Mouse (Mus musculus) layer of hippocampus, postnatal 36 days (tissue): Measurements from ENCODE around the gene E330017A01Rik. TPM values are rescaled to one million over a fixed set of nuclear protein-coding genes. Genes with fewer than 3 reads are reported as not detected.

ENCODE experiments used
- DNase-seq, 2 experiments: peaks; one replicate each; pipeline ENCODE4 v3.0.0; 2022
- total RNA-seq, 2 experiments: library from RNA; stranded (reverse); gene quantifications; 2 replicates each; pipeline ENCODE4 v1.2.3; 2021

The E330017A01Rik gene
- total RNA-seq, 2 experiments from 2014 or later, result not detected

DNA sequence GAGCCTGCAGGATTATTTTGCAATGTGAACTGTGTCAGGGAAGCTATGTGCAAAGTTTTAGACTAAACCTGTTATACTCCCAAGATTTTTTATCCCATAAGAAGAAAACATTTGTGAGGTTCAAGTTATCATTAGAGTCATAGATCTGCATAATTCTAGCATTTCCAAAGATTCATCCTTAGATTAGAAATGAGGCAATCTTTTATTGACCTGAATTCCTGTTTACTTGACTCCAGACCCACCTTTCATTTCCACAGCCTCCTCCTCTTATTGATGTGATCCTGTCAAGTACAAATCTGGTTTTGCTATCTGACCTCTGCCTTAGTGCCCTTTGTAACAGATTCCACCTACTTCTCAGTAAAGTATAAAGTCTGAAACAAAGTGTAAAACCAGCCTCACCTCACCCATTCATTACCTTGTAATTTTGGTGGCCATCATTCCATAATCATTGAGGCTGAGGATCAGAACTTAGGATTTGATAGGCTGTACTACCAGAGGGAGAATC lies 23.8 kb upstream of the E330017A01Rik start:
- no peak for DNase-seq

DNA sequence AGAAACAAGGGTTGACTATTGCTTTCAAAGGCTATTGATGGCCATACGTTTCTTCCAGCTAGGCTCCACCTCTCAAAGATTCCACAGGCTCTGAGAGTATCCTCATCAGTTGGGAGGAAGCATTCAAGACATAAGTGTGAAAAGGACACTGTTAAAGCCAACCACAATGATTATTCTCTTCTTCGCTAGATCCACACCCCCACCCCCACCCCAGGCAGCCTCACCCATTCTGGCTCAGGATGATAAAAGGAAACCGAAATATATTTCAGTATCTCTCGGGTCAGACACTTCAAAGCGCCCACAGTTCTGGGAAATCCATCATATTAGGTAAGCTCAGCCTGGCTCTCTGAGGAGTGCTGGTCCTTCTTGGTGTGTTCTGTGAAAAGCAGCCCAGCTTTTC lies 23.3 kb upstream of the E330017A01Rik start:
- no peak for DNase-seq

DNA sequence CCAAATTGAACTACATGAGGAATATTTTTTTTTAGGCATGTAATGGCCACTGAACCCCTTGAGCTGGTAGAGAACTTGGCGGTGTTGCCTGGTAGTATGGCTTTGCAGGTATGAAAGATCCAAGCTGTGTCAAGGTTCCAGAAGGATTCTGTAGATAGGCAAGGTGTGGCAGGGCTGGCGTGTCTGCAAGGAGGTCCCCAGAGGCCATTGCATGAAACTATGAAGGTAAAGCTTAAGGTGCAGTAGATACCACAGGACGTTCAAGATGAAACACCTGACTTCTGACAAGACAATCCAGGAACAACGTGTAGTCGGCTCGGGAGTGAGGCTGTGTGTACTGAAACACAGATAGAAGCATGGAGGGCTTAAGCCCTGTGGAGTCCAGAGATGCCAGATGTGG lies 20.1 kb upstream of the E330017A01Rik start:
- DNase-seq, result no peak

DNA sequence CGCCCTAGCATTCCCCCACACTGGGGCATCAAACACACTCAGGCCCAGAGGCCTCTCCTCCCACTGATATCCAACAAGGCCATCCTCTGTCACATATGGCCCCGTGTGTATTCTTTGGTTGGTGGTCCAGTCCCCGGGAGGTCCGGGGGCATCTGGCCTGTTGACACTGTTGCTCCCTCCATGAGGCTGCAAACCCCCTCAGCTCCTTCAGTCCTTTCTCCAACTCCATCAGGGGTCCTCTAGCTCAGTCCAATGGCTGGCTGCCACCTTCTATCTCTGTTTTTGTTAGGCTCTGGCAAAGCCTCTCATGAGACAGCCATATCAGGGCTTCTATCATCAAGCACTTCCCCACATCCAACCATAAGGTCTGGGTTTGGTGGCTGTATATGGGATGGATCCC lies 18.0 kb upstream of the E330017A01Rik start:
- DNase-seq, result no peak

DNA sequence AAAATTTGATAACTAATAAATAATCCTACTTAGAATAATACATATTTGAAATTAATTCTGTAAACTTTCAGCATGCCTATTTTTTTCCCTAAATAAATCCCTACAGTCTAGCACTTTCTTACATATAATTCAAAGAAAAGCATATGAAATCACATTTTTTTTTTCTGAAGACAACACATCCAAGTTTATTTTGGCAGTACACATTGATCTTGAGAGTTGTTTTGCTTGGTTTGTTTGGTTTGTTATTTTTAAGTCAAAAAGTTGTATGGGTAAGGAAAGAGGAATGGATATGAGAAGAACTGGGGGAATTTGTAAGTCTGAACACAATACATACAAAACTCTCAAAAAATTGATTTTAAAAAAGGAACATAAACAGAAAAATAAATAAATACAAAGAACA lies 17.2 kb upstream of the E330017A01Rik start:
- DNase-seq, result no peak

DNA sequence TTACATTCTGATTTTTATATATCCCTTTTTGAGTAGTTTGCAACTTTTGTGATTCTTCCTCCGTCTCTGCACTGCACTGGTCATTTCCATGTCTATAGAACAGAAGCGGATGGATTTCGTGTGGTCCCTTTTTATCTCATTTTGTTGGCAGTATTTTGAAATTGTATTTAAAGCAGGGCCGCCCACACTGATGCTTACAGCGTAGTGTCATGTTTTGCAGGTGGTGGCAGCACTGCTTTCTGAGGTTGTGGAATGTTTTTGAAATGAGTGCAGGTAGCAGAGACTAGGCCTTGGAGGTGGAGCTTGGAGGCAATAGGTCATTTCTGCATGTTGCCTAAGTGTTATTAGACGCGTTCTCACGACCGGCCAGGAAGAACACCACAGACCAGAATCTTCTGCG lies 11.4 kb upstream of the E330017A01Rik start:
- no peak for DNase-seq

DNA sequence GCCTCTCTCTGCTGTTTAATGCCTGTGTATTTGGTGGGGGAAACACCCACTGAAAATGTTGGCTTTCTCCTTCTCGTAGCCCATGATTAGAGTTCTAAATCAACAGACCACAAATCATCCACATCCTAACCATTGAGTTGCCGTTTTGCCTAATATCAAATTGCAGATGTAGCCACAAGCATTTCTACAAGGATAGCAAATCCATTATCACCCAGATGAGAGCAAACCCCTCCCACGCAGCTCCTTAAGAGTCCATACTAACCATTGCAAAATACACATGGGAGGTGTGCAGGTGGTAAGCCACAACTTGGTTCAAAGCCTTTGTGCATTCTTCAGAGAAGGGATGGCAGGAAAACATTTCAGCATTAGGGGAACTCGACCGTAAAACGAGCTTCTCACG lies 523 bp downstream of the E330017A01Rik start:
- DNase-seq, result no peak

DNA sequence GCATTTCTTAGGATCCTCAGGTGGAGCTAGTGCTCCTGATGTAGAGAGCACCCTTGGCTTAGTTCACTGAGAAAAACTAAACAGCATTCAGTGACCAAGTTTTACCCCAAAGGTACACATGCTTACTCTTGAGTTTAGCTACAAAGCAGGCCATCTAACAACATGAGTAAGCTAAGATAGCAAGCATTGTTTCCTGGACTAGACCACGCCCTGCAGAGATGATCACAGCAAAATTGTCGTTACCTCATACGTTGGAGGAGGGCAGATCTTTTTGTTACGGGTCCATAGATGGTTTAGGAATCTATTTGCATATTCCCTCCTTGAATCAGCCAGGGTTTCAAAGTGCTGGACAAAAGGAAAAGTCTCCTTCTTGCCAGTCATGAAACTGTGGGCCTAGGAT lies 1.1 kb downstream of the E330017A01Rik start:
- DNase-seq, result no peak

DNA sequence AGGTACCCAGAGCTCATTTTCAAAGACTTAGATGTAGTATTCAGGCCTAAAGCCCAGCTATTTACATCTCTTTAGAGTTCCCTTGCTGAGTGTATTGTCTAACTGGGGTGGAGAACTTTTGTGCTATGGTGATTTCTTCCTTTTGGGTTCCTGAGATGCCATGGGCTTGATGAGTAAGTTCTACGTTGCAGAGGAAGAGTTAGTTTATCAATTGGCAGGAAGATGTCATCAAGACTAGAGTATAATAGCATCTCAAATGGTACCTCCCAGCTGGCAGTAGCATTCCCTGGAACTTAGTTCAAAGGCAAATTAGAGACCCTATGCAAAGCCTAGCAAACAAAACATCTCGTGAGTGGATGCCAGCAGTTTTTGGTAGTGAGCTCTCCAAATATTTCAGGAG lies 2.7 kb downstream of the E330017A01Rik start:
- DNase-seq, result no peak

DNA sequence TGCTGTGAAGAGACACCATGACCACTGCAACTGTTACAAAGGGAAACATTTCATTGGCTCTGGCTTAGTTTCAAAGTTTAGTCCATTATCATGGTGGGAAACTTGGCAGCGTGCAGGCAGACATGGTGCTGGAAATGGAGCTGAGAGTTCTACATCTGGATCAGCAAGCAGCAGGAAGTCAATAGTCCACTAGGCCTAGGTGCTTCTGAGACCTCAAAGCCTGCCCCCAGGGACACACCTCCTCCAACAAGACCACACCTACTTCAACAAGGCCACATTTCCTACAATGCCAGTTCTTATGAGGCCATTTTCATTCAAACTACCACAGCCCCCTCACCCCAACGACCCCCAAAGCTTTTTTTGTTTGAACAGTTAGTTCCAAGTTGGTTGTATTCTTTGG lies 8.8 kb downstream of the E330017A01Rik start:
- no peak for DNase-seq

DNA sequence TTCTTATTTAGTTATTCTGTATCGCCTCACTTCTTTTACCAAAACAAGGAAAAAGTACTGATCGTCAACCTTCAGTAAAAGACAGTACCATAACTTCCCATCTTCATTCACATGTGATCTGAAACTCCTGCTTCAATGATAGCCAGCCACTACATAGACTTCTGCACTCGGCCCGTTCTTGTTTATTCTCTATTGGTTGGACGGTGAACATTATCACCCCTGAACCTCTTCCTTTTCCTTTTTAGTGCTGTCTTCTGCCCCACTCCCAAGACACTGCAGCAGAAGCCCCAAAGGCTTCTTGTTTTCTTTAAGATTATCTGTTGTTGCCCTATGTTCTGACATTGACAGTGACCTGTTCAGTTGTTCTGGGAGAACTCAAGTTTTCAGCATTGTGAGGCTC lies 9.6 kb downstream of the E330017A01Rik start:
- no peak for DNase-seq

DNA sequence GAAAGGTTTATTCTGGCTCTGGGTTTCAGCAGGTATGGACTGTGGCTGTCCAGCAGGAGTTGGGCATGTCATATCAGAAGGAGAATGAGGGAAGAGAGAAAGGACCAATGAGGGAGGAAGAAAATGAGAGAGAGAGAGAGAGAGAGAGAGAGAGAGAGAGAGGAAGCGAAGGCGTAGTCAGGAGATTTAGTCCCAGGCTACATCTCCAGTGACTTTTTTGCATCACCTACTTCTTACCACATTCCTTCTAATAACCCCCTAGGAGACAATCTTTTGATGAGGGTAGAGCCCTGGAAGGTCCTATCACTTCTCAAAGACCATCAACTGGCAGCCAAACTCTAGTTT lies 10.2 kb downstream of the E330017A01Rik start:
- DNase-seq, result no peak

DNA sequence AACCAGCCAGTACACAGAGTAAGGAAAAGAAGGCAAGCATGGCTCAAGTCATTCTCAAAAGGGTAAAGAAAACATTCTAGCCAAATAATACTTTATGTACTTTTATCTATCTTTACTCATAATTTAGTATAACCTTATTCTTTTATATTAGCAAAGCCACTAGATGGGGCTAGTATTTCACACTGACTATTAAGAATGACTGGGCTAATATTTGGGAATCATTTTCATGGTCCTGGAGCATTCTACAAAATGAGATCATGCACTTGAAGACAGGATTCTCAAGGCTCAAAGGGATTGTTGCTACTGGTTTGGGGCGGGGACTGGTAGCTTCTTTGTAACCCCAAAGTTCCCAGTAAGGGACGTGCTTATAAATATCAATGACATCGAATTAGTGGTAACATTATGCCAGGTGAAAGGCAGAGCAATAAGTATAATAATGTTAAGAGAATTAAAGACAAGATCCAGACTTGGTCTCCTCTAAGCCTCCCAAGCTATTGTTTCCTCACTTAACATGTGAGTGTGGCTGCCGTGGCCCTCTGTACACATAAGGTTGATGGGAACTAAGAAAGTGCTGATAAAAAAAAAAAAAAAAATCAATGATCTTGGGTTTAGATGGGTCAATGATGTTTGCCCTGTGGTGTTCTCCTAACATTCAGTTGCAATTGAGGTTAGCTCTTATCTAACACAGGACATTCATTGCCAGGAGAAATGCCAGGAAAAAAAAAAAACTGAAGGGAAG lies 10.8 kb downstream of the E330017A01Rik start:
- DNase-seq, result no peak

DNA sequence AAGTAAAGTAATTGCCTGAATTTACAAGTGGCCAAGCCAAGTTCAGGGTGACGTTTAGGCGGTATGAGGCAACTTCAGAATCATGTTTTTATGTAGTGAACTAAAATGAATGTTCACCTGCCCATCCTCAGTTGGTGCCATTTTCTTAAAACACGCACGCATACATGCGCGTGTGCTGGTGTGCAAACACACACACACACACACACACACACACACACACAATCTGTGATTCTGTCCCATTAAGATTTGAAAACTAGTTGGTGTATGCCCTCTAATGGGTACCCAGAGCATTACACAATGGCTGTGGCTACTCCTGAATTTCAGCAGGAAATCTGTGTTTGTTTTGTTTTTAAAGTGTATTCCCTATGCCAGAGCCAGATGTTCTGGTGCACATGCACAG lies 14.6 kb downstream of the E330017A01Rik start:
- peak; percentile 7 to 15 for DNase-seq

DNA sequence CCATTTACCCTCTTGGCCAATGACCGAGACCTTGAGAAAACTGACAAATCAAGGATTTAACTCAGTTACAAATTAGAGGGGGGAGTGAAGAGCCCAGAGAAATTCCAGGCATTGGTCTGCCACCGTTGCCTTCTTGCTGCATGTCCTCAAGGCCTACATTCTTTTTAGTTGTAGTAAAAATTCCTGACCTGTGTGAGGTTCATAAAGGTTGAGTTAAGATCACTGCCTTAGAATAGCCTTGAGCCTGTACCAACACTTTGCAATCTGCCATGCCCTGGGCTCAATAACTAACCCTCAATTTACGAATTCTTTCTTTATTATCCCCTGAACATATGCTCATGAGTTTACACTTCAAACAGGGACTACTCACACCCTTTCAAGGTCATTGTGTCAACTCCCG lies 15.4 kb downstream of the E330017A01Rik start:
- no peak for DNase-seq

DNA sequence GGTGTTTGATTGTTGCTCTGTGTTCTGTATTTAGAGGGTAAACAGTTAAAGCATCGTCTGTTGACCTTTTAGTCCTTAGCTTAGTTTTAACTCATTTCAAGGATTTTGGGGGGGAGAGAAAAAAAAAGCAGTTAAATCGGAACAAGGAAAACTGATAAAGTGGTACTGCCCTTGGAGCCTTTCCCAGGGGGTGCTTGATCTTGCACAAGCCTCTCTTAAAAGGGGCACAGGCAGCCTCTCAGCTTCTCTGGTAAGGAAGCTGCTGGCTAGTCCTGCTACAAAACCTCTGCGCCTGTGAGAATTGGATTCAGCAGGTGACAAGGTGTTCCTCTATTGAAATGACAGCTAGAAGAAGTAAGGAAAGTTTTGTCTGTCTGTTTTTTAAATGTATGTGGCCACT lies 16.2 kb downstream of the E330017A01Rik start:
- no peak for DNase-seq

DNA sequence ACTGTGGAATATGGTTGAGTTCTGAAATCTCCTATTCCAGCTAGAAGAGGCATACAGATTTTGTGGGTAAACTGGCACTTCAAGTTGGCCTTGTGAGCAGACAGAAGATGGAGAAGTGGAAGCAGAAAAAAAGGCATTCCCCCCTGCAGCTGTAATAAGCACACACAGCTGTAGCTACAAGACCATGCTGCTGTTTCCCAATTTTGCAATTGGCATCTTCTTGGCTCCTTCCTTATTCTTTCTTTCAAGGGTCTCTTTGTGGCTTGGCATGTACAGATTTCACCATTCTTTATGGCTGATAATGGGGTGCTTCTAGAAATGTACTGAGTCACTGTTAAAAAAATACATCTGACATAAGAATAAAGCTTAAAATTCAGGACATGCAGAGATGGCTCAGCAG lies 21.2 kb downstream of the E330017A01Rik start:
- DNase-seq, result no peak

DNA sequence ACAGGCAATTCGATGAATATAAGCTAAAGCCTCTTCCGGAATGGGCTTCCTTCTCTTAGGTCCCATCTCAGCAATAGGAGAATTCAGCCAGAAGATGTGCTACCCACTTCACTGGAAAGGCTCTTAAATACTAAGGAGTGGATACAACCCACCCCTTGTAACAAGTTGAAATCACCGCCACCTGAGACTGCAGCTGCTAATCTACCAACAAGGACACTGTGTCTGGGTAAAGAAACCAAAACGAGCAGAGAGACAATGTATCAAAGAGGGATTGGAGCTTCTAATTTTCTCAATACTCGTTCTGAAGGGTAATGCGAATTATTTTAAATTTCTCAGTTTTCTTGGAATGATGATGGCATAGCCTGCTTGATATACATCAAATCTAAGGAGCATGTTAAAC lies 21.7 kb downstream of the E330017A01Rik start, which contains the start of gene Gm813:
TSS of gene Gm813 (minus strand) at position 101 of the 400 bp plus-strand sequence.
- DNase-seq, result no peak

DNA sequence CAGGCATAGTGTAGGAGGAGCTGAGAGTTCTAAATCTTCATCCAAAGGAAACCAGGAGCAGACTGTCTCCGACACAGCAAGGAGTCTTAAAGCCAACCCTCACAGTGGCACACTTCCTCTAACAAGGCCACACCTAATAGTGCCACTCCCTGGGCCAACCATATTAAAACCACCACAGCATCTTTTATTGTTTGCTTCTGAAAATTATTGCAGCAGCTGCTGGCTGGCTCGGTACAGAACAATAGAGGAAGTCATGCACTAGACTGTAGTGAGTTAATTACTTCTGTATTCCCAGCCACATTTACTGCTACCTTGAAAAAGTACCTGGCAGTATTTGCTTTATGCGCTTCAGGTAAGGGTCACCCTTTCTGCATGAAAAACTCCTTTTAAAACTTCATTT lies 25.6 kb downstream of the E330017A01Rik start:
- no peak for DNase-seq

DNA sequence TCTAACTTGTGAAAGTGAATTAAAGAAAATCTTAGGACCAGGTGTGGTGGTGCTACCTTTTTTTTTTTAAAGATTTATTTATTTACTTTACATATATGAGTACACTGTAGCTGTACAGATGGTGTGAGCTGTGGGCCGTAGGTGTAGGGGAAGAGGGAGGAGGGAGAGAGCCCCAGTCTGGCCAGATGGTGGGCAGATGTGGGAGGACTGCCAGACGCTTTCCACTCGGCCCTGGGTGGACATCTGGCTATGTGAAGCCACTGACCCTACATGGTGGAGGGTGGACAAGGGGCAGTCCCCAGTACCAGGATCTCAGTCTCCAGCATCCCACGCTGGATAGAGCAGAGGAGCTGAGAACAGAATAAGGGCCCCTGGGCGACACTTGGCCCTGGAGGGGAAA lies 31.4 kb downstream of the E330017A01Rik start:
- DNase-seq, result no peak

DNA sequence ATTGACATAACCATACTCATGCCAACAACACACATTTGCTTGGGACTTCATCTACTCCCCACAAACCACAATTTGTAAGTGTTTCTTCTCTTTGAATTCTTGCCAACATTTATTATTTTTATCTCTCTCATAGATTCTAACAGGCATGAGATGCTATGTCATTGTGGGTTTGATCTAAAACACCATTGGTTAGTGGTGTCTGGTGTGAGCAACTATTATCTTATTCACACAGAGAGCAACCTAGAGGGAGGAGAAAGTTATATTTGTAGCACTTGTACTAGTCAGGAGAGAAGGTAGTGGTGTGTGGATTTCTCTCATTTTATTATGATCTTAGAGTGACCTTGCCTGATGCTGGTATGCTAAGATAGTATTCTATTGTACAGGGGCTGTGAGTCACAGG lies 33.9 kb downstream of the E330017A01Rik start:
- no peak for DNase-seq

DNA sequence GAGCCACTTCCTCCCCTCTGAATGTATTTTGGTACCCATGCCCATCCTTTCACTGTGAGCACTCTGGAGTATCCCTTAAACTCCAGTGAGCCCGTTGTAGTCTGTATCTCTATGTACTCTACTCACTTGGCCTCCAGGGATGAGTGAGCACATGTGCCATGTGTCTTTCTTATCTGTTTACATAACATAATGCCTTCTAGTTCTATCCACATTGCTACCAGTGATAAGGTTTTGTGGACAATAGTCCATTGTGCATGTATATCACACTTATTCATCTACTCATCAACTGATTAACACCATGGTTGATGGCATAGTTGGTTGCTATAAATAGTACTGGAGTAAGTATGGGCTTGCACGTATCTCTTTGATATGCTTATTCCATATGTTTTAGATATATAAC lies 34.7 kb downstream of the E330017A01Rik start:
- no peak for DNase-seq

DNA sequence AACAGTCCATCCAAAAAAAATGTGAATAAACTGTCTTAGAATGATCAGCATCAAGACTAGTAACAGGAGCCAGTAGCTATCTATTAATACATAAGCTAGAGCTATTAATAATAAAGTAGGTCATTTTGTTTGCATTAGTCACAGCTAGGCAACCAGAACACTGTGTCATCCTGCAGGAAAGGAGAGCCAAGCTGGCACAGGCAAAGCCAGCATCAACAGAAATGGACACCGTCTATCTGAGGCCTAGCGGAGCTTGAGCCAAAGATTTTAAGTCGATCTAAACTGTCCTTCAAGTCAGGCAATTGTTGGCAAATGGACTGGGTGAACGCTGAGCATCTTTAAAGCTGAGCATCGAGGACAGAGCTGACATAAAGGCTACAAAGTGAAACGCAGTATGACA lies 37.7 kb downstream of the E330017A01Rik start:
- DNase-seq, result no peak

DNA sequence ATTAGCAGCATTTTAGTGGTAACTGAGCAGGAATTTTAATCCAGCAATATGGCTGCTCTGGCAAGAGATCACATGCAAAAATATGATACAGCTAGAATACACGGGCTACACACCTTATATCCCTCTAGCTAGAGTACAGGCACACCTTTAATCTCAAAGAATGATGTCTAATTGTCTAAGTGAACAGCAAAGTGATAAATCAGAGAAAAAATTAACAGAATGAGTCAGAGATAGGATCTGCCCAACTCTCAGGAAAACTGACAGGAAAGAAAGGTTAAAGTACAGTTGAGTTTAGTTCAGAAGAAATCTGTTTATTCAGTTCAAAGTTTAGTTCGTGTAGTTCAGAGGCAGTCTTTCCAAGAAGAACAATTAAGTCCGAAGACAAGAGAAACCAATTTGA lies 47.2 kb downstream of the E330017A01Rik start:
- no peak for DNase-seq

DNA sequence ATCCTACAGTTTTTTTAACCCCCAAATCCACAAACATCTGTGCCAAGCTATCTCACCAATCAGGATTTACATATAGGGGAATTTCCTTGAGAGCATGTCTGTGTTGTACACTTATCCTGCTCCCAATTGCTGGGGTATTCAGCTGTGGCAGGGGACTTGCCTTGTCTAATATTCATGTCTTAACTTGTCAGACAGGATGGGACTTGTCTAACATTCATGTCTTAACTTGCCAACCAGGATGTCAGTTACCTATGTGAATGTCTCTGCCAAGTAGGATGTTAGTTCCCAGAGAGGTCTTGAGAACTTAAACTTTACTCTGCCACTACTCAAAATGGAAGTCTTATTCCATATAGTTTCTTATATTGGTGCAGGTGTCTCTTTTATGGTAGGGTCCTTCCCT lies 49.1 kb downstream of the E330017A01Rik start:
- no peak for DNase-seq
